Mouse (Mus musculus): ENCODE data around the gene Tti1. TPM values are rescaled to one million over a fixed set of nuclear protein-coding genes. Genes with fewer than 3 reads are reported as not detected.

Tti1 gene
- total RNA-seq, 2 experiments from 2014 or later = 16.0 to 17.2 TPM

GRCm38 (mm10) chr2:157986235-157986634, 42.0 kb downstream of the Tti1 start:
- intact Hi-C loops (cut with DNase I) = no loop called here
- no peak for DNase-seq (ENCODE audit: extremely low spot score in 1 of 2, low spot score in 2 of 2)

- no peak for DNase-seq (ENCODE audit: extremely low spot score in 1 of 2, low spot score in 2 of 2)
- intact Hi-C loops (cut with DNase I) = no loop called here
Measured at GRCm38 (mm10) chr2:157985611-157986010, 42.6 kb downstream of the Tti1 start.

- DNase-seq (ENCODE audit: extremely low spot score in 1 of 2, low spot score in 2 of 2) = no peak
- intact Hi-C loops (cut with DNase I) = no loop called here
Measured at GRCm38 (mm10) chr2:157983276-157983675, 45.0 kb downstream of the Tti1 start.

- no peak for DNase-seq (ENCODE audit: extremely low spot score in 1 of 2, low spot score in 2 of 2)
- intact Hi-C loops (cut with DNase I) = no loop called here
Measured at GRCm38 (mm10) chr2:157982727-157983126, 45.5 kb downstream of the Tti1 start.

GRCm38 (mm10) chr2:157979241-157979640, 49.0 kb downstream of the Tti1 start:
- no peak for DNase-seq (ENCODE audit: extremely low spot score in 1 of 2, low spot score in 2 of 2)
- intact Hi-C loops (cut with DNase I) = no loop called here

GRCm38 (mm10) chr2:157975595-157975994, 52.6 kb downstream of the Tti1 start:
- intact Hi-C loops (cut with DNase I) = no loop called here

GRCm38 (mm10) chr2:157974604-157975501, 53.4 kb downstream of the Tti1 start:
- intact Hi-C loops (cut with DNase I) = no loop called here
- no peak for DNase-seq (ENCODE audit: extremely low spot score in 1 of 2, low spot score in 2 of 2)

More at GRCm38 (mm10) chr2:157975595-157975994, 52.6 kb downstream of the Tti1 start:
- no peak for DNase-seq (ENCODE audit: extremely low spot score in 1 of 2, low spot score in 2 of 2)

GRCm38 (mm10) chr2:157970669-157971068, 57.6 kb downstream of the Tti1 start:
- intact Hi-C loops (cut with DNase I) = no loop called here
- DNase-seq (ENCODE audit: extremely low spot score in 1 of 2, low spot score in 2 of 2) = no peak

GRCm38 (mm10) chr2:157970124-157970523, 58.1 kb downstream of the Tti1 start:
- no peak for DNase-seq (ENCODE audit: extremely low spot score in 1 of 2, low spot score in 2 of 2)

GRCm38 (mm10) chr2:157967856-157968255, 60.4 kb downstream of the Tti1 start:
- no peak for DNase-seq (ENCODE audit: extremely low spot score in 1 of 2, low spot score in 2 of 2)
- intact Hi-C loops (cut with DNase I) = no loop called here

More at GRCm38 (mm10) chr2:157970124-157970523, 58.1 kb downstream of the Tti1 start:
- intact Hi-C loops (cut with DNase I) = no loop called here

GRCm38 (mm10) chr2:157957707-157958108, 70.5 kb downstream of the Tti1 start:
- no peak for DNase-seq (ENCODE audit: extremely low spot score in 1 of 2, low spot score in 2 of 2)
- intact Hi-C loops (cut with DNase I) = no loop called here

GRCm38 (mm10) chr2:157953978-157954377, 74.3 kb downstream of the Tti1 start:
- intact Hi-C loops (cut with DNase I) = no loop called here
- peak in 1 of 2 experiments; percentile 31 for DNase-seq (ENCODE audit: extremely low spot score in 1 of 2, low spot score in 2 of 2)

GRCm38 (mm10) chr2:157944156-157944893, 83.9 kb downstream of the Tti1 start:
- DNase-seq (ENCODE audit: extremely low spot score in 1 of 2, low spot score in 2 of 2) = no peak
- intact Hi-C loops (cut with DNase I) = no loop called here

- peak; percentile 88 to 93 for DNase-seq (ENCODE audit: extremely low spot score in 1 of 2, low spot score in 2 of 2)
- intact Hi-C loops (cut with DNase I) = no loop called here
Measured at GRCm38 (mm10) chr2:157943514-157944155, 84.6 kb downstream of the Tti1 start.

- intact Hi-C loops (cut with DNase I) = no loop called here
- DNase-seq (ENCODE audit: extremely low spot score in 1 of 2, low spot score in 2 of 2) = no peak
Measured at GRCm38 (mm10) chr2:157940586-157941185, 87.5 kb downstream of the Tti1 start.

- intact Hi-C loops (cut with DNase I) = no loop called here
- no peak for DNase-seq (ENCODE audit: extremely low spot score in 1 of 2, low spot score in 2 of 2)
Measured at GRCm38 (mm10) chr2:157936676-157937075, 91.6 kb downstream of the Tti1 start.

- intact Hi-C loops (cut with DNase I) = no loop called here
- no peak for DNase-seq (ENCODE audit: extremely low spot score in 1 of 2, low spot score in 2 of 2)
Measured at GRCm38 (mm10) chr2:157935444-157936171, 92.6 kb downstream of the Tti1 start.

- intact Hi-C loops (cut with DNase I) = no loop called here
- DNase-seq (ENCODE audit: extremely low spot score in 1 of 2, low spot score in 2 of 2) = no peak
Measured at GRCm38 (mm10) chr2:157932655-157933054, 95.6 kb downstream of the Tti1 start.

Measured in left cerebral cortex, postnatal 10 days (tissue).